Mouse (Mus musculus) megakaryocyte progenitor cell, adult 5-6 weeks (primary cell): ENCODE measurements around the gene Myh11. TPM values are rescaled to one million over a fixed set of nuclear protein-coding genes. Genes with fewer than 3 reads are reported as not detected.
"Not testable (repeated sequence)": the region's sequence is repeated elsewhere in the genome, so short reads cannot be mapped to it uniquely, and the experiment has no call there.

Experiments used
- ATAC-seq: replicated peaks from 2 replicates; pipeline ENCODE4 v1.8.0; 2016; ENCODE audit warnings: mild to moderate bottlenecking, moderate TSS enrichment, inconsistent platforms; ENCODE audit not compliant: poor library complexity
- total RNA-seq, 2 experiments: library from RNA; stranded (forward) in 1 of 2; stranded (reverse) in 1 of 2; fragments of 157-497, 149-512 nt in 1 of 2; fragments of 200-1000 nt in 1 of 2; gene quantifications; 2 replicates each; pipeline versions ENCODE4 v1.2.3 to v1.2.4; 2015 to 2017

Gene Myh11
- total RNA-seq, 2 experiments from 2014 or later = 0.04 TPM; not detected in 1

DNA sequence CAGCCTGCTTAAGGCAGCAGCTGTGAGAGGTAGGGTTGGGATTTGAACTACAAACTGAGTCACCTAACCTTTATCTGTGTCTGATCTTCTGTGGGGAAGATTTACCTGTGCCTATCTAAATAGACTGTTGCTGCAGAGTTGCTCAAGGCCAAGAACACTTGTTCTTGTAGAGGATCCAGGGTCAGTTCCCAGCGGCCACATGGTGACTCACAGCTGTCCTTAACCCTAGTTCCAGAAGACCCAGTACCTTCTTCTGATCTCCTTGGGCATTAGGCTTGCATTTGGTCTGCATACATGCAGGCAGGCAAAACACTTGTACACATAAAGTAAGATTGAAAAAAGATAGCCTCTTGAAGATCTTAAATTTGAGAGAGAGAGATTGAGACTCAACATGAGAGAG is 121.5 kb downstream of the Myh11 start:
- no peak for ATAC-seq

DNA sequence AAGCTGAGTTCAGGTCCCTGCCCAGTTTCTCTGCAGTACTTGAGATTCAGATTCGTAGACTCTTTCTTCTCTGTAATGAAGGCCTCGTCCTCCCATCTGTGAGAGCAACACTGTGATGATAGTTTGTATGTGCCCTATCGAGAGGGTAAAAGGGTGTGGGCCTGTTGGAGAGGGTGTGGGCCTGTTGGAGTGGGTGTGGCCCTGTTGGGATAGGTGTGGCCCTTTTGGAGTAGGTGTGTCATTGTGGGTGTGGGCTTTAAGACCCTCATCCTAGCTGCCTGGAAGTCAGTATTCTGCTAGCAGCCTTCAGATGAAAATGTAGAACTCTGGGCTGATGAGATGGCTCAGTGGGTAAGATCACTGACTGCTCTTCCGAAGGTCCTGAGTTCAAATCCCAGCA is 124.7 kb downstream of the Myh11 start:
- no peak for ATAC-seq

DNA sequence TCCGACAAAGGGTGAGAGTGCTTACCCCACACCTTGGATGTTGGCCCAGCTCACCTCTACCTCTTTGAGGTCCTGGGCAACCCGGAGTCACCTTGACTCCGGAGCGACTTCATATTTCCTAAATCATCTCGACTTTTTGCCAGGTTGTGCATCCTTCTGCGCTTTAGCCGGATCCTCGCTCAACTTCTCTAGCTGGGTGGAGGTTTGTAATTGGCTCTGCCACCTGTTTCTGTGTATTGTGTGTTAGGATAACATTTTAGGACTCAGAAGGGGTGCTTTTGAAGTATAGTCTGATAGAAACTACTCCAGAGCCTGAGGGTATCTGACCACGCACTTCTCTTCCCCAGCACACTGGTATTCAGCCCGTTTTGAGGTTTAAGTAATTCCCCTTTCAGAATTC is 127.4 kb downstream of the Myh11 start:
- ATAC-seq = no peak

DNA sequence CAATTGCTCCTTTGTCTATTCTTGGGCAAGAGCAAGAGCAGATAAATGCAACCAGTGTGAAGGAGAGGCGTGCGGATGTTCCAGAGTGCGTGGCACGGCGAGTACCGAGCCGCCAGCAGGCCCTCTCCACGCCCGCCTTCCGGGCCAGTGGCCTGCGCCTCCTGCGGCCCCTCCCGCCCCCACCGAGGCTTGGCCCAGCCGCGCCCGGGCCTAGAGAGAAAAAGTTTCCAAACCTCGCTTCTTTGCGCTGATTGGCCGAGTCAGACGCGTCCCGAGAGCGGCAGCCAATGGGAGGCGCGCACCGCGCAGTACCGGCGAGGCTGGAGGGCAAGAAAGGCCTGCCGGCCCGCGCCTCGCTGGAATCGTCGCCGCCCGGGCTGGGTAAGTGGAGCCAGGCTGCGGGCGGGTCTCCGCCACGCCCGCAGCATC is 128.2 kb downstream of the Myh11 start, which contains the start of the genes Nde1 and Marf1:
Gene Nde1, plus strand, starts transcription at position 288 of the 429 bp plus-strand sequence.
Gene Marf1, minus strand, starts transcription at position 364 of the 429 bp plus-strand sequence.
- peak; percentile 69 for ATAC-seq

DNA sequence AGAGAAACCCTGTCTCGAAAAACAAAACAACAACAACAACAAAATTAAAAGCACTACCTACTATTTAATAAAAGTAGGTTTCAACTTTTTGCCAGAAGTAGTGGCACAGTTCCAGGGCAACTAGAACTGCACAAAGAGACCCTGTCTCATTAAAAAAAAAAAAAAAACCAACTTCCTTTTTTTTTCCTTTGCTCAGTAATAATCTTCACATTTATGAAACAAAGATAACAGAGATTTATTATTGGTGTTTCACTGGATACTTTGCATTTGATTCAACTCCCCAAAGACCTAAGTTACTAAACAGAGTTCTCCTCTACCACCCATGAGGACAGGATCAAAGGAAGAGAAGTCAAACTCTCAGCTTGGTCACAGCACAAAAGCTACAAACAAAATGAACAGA is 130.2 kb downstream of the Myh11 start:
- ATAC-seq = no peak

DNA sequence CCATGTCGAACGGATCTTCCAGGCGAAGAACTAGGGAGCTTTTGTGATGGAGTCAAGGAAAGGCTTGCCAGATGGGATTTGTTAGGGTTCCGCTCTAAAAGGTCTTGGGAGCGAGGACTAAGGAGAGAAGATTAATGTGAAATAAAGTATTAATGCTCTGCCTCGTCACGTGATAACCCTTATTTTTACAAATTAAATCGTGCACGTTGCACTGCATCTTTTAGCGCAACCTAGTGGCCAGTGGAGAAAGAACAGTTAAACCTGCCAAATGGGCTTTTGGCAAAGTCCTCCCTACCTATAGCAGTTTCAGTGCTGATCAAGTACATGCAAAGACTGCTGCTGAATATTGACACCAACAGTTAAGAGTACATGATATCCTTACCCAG is 131.4 kb downstream of the Myh11 start:
- peak; percentile 41 for ATAC-seq

DNA sequence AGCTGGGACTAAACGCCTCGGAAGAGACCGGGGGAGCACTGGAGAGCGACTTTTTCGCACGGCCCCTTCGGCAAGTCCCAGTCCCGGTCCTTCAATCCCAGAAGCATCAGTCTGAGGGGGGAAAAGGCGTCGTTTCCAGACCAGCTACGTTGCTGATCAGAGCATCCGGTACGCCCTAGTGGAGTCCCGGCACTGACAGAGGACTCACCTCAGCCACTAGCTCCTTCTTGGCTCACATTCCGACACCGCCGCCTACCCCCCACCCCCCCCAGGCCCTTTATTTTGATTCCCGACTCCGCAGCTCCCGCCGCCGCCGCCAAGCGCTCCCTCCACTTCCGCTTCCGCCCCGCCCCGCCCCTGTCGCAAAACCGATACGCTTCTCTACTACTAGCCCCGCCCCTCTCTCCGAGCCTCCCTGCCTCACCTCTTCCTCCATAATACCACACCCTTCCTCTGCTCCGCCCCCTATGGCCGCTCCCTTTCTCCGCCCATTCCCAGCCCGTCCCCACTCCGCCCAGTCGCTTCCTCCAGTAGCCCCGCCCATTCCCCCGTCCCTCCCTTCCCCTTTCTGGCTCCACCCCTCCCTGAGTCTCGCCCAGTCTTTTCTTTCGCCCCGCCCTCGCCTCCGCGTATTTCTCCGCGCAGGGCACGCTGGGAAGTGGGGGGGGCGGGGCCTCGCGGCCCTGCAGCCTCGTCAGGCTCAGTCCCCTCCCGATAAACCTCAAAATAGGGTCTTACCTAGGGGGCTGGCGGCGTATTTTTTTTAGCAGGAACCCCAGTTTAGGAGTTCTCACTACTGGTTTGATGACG is 132.0 kb downstream of the Myh11 start:
- ATAC-seq = peak; percentile 85

DNA sequence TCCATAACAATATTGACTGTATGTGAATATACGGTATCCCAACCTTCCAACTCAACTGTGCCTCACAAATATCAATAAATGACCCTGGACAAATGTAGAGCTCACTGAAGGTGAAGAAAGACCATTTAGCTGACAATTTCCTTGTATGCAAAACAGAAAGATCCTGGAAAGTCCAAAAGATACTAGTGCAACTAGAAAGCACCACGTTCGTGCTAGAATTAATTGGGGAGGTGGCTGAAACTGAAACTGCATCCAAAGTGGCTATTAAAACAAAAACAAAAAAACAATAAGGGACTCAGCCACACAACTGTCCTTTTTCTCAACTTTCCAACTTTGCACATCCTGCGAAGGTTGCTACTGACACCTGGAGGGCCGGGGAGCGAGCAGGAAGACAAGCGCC is 132.6 kb downstream of the Myh11 start:
- no peak for ATAC-seq

DNA sequence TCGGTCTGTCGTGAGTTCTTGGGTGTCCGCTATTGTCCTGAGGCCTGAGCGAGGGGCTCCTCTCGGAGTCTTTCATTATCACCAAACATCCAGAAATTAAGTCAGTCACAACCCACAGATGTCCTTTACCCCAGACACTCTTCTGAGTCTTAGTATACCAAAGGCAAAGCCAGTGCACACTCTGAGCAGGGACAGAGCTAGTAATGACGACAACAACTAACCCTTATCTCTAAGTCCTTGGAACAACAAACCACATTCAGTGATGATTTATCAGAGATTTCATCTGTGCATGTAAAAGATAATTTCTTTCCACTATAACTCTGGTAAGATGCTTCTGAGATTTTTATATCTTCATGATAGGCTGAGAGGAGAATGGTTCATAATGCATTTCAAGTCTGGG is 134.9 kb downstream of the Myh11 start:
- ATAC-seq = no peak

DNA sequence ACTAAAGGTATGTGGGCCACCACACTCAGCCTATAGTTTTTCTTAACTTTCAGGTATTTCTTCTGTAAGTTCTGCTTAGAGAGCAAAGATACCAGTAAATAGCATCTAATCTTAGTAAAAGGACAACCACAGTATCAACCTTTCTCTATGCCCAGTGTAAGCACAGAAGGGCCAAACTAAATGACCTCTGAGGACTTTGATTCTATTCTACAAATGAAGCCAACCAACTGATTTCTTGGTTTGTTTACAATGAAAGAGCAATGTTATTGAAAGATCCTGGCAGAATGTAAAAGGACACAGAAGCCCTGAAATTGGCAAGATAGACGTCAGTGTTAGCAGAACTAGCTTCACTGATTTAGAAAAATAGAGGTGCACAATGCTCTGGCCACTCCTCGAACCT is 135.5 kb downstream of the Myh11 start:
- not testable (repeated sequence) for ATAC-seq

DNA sequence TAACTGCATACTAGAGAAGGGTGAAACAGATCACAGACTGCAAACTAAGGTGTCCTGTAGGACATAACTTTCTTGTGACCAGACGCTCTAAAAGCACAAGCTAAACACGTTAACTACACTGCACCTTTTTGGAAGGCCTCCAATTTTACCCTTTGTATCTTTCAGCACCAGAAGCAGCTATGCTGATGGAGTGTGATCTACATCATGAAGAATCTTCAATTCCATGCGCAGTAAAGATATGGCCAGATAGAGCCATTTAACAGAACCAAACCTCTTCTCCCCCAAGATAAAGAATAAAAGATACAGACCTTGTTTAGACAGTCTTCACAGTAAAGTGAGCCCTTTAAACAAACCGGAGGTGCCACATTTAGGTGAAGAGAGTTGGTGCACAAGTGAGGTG is 139.5 kb downstream of the Myh11 start:
- ATAC-seq = peak; percentile 58; the same call in 1 of the 2 replicates

DNA sequence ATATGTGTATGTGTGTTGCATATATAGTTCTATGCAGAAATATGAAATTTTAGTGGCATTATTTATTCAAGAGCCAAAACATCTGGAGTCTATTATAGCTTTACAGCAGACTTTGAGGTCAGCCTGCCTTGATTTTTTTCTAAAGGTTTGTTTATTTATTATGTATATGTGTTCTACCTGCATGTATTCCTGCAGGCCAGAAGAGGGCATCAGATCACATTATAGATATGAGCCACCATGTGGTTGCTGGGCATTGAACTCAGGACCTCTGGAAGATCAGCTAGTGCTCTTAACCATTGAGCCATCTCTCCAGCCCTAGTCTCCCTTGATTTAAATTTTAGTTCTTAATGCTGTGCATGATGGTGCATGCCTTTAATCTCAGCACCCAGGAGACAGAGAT is 143.5 kb downstream of the Myh11 start:
- no peak for ATAC-seq

Other genes with a start within 250 kb of the Myh11 start
- 38.3 and 40.9 TPM in 2 replicates for gene Nde1, start 128.1 kb downstream of the Myh11 start, total RNA-seq (2015)
- 63.6 and 71.7 TPM in 2 replicates for gene Nde1, start 128.1 kb downstream of the Myh11 start, total RNA-seq (2017)
- gene Marf1, start 128.0 kb downstream of the Myh11 start, total RNA-seq (2015) = 32.7 and 35.1 TPM in 2 replicates
- gene Marf1, start 128.0 kb downstream of the Myh11 start, total RNA-seq (2017) = 19.4 and 26.5 TPM in 2 replicates
- gene Fopnl, start 26.0 kb upstream of the Myh11 start, total RNA-seq (2015) = 65.4 and 85.3 TPM in 2 replicates
- gene Fopnl, start 26.0 kb upstream of the Myh11 start, total RNA-seq (2017) = 33.9 and 35.0 TPM in 2 replicates
- 25.9 and 30.6 TPM in 2 replicates for gene Abcc1, start 70.2 kb upstream of the Myh11 start, total RNA-seq (2015)
- gene Abcc1, start 70.2 kb upstream of the Myh11 start, total RNA-seq (2017) = 28.8 and 35.6 TPM in 2 replicates